Mouse (Mus musculus): ENCODE measurements at regions not wholly inside any gene's neighbourhood (a gene's known extent, or its start where the extent isn't known, plus 50 kb on each side); places are given as distances from the start of the nearest gene placed in this dataset.

GRCm38 (mm10) chr13:106318476-106318875, 618.3 kb downstream of the Ipo11 start:
- no peaks in the 10 kb centered on the region for H3K27me3 ChIP-seq (ENCODE audit: control insufficient read depth, insufficient read depth, low read length)
- TF ChIP-seq POLR2A (IDR thresholded peaks at IDR 0.05; ENCODE audit: borderline replicate concordance, extremely low read depth, insufficient read depth, insufficient read length), result no peak
- WGBS, result 71% methylated on average over 6 of the region's 6 CpGs
- no peak overlapping the region for H3K9ac ChIP-seq (ENCODE audit: low read depth, low read length, severe bottlenecking)
- no peaks in the 10 kb centered on the region for H3K4me1 ChIP-seq (ENCODE audit: control insufficient read depth, insufficient read depth, low read length)
- H3K27ac ChIP-seq (replicated peaks; ENCODE audit: low read depth, low read length), result no peak overlapping the region
- DNase-seq (ENCODE audit: low spot score) (no peak), ATAC-seq (ENCODE audit: low FRiP score, low read depth) (no peak)
- H3K4me3 ChIP-seq (replicated peaks; ENCODE audit: low read length), result no peak overlapping the region
- no peak overlapping the region for H3K4me2 ChIP-seq (replicated peaks; ENCODE audit: low read depth, low read length, severe bottlenecking)
- H3K9me3 ChIP-seq (ENCODE audit: control insufficient read depth, low read length), result no peaks in the 10 kb centered on the region
- no peaks in the 10 kb centered on the region for H3K36me3 ChIP-seq (ENCODE audit: control insufficient read depth, insufficient read depth, low read length)

GRCm38 (mm10) chr13:106317300-106317699, 619.5 kb downstream of the Ipo11 start:
- no peak overlapping the region for H3K27ac ChIP-seq (replicated peaks; ENCODE audit: low read depth, low read length)
- 91% methylated on average over 2 of the region's 2 CpGs for WGBS
- no peak for ATAC-seq (ENCODE audit: low FRiP score, low read depth)
- H3K27me3 ChIP-seq (ENCODE audit: control insufficient read depth, insufficient read depth, low read length), result no peaks in the 10 kb centered on the region
- H3K4me3 ChIP-seq (replicated peaks; ENCODE audit: low read length), result no peak overlapping the region
- no peak for TF ChIP-seq POLR2A (IDR thresholded peaks at IDR 0.05; ENCODE audit: borderline replicate concordance, extremely low read depth, insufficient read depth, insufficient read length)
- no peaks in the 10 kb centered on the region for H3K9me3 ChIP-seq (ENCODE audit: control insufficient read depth, low read length)
- no peak for DNase-seq (ENCODE audit: low spot score)
- no peaks in the 10 kb centered on the region for H3K36me3 ChIP-seq (ENCODE audit: control insufficient read depth, insufficient read depth, low read length)
- H3K4me2 ChIP-seq (replicated peaks; ENCODE audit: low read depth, low read length, severe bottlenecking), result no peak overlapping the region
- no peaks in the 10 kb centered on the region for H3K4me1 ChIP-seq (ENCODE audit: control insufficient read depth, insufficient read depth, low read length)
- H3K9ac ChIP-seq (ENCODE audit: low read depth, low read length, severe bottlenecking), result no peak overlapping the region

GRCm38 (mm10) chr13:106281181-106281580, 655.6 kb downstream of the Ipo11 start:
- no peaks in the 10 kb centered on the region for H3K9me3 ChIP-seq (ENCODE audit: control insufficient read depth, low read length)
- ATAC-seq (ENCODE audit: low FRiP score, low read depth) (no peak), DNase-seq (ENCODE audit: low spot score) (no peak)
- H3K4me2 ChIP-seq (replicated peaks; ENCODE audit: low read depth, low read length, severe bottlenecking), result no peak overlapping the region
- no peak overlapping the region for H3K4me3 ChIP-seq (replicated peaks; ENCODE audit: low read length)
- H3K36me3 ChIP-seq (ENCODE audit: control insufficient read depth, insufficient read depth, low read length), result no peaks in the 10 kb centered on the region
- H3K4me1 ChIP-seq (ENCODE audit: control insufficient read depth, insufficient read depth, low read length), result no peaks in the 10 kb centered on the region
- WGBS, result 33% methylated on average over 3 of the region's 3 CpGs
- H3K27me3 ChIP-seq (ENCODE audit: control insufficient read depth, insufficient read depth, low read length), result no peaks in the 10 kb centered on the region
- no peak overlapping the region for H3K27ac ChIP-seq (replicated peaks; ENCODE audit: low read depth, low read length)
- no peak overlapping the region for H3K9ac ChIP-seq (ENCODE audit: low read depth, low read length, severe bottlenecking)
- TF ChIP-seq POLR2A (IDR thresholded peaks at IDR 0.05; ENCODE audit: borderline replicate concordance, extremely low read depth, insufficient read depth, insufficient read length), result no peak

- no peak overlapping the region for H3K4me3 ChIP-seq (replicated peaks; ENCODE audit: low read length)
- no peaks in the 10 kb centered on the region for H3K9me3 ChIP-seq (ENCODE audit: control insufficient read depth, low read length)
- H3K27me3 ChIP-seq (ENCODE audit: control insufficient read depth, insufficient read depth, low read length), result no peaks in the 10 kb centered on the region
- no peaks in the 10 kb centered on the region for H3K36me3 ChIP-seq (ENCODE audit: control insufficient read depth, insufficient read depth, low read length)
- no peaks in the 10 kb centered on the region for H3K4me1 ChIP-seq (ENCODE audit: control insufficient read depth, insufficient read depth, low read length)
- H3K4me2 ChIP-seq (replicated peaks; ENCODE audit: low read depth, low read length, severe bottlenecking), result no peak overlapping the region
- DNase-seq (ENCODE audit: low spot score) (no peak), ATAC-seq (ENCODE audit: low FRiP score, low read depth) (no peak)
- TF ChIP-seq POLR2A (IDR thresholded peaks at IDR 0.05; ENCODE audit: borderline replicate concordance, extremely low read depth, insufficient read depth, insufficient read length), result no peak
- WGBS, result 56% methylated on average over 1 of the region's 1 CpGs
- no peak overlapping the region for H3K9ac ChIP-seq (ENCODE audit: low read depth, low read length, severe bottlenecking)
- H3K27ac ChIP-seq (replicated peaks; ENCODE audit: low read depth, low read length), result no peak overlapping the region
These were observed 676.9 kb downstream of the Ipo11 start for GRCm38 (mm10) chr13:106259874-106260273.
